Mouse (Mus musculus): ENCODE data around the gene Cecr2. TPM values are rescaled to one million over a fixed set of nuclear protein-coding genes. Genes with fewer than 3 reads are reported as not detected.

Gene Cecr2
- total RNA-seq, 2 experiments from 2014 or later: 7.8 to 18.8 TPM

DNA sequence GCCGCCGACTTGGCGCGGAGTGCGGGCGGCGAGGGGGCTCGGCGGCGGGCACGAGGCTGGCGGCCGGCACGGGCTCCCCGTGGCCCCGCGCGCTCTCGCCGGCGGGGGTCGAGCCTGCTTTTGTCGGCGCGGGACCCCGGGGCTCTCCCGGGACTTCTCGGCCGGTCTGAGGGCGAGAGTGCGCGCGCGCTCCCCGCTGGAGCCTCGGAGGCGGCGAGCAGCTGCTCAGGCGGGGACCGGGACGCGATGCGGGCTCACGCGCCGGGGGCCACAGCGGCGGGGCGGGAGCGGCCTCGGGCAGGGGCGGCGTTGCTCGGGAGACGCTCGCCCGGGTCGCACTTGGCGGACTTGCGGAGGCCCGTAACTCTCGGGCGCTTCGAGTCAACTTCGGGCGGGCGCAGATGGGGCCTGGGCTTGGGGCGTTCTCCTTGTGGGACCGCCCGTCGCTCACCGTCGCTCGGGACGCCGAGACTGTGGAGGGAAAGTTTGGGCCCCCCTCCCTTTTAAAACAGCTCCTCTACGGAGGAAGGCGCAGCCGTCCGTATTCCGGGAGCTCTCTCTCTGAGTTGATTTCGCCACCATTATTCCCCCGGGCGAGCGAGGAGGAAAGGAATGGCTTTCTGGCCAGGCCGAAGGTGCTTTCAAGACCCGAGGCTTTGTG is 722 bp downstream of the Cecr2 start:
- intact Hi-C loops (cut with DNase I): loop anchor here (2.0 to 5.0 kb wide), 3 partner anchors 70 to 128 kb away; no protein-coding TSS in a partner anchor
- peak; percentile 14 to 56 for DNase-seq

DNA sequence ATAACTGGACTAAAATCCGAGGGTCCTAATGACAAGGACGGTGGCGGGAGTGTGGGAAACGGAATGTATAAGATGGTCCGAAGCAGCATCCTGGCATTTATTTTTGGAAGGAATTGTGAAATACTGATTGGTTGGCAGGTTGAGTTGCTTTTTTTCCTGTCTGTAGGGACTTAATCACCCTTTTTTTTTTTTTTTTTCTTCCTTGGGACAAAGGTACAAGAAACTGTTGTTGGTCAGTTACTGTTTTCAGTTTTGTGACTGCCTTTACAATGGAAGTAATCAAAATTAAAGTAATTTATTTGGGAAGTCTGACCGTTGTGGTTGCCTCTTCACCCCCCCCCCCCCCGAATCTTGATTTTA is 1.2 kb downstream of the Cecr2 start:
- no peak for DNase-seq
- intact Hi-C loops (cut with DNase I): loop anchor here (2.0 to 5.0 kb wide), 3 partner anchors 70 to 129 kb away; no protein-coding TSS in a partner anchor

DNA sequence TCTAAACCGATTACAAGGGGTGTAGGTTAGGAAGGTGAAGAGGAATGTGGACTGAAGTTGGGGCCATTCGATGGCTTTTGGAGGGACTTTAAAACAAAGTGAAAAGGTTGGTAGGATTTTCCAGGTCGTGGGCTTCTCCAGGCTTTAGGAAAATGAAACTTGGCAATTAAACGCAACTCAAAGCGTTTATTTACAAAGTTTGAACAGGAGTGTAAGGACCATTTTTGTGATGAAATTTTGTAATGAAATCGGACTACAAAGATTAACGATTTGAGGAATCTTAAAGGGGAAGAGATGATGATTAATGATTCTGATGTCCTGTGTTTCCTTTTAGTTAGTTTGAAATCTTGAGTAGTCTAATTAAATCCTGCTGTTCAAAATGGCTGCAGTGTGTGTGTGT is 1.7 kb downstream of the Cecr2 start:
- DNase-seq: no peak
- intact Hi-C loops (cut with DNase I): loop anchor here (2.0 to 5.0 kb wide), 3 partner anchors 69 to 129 kb away; no protein-coding TSS in a partner anchor

DNA sequence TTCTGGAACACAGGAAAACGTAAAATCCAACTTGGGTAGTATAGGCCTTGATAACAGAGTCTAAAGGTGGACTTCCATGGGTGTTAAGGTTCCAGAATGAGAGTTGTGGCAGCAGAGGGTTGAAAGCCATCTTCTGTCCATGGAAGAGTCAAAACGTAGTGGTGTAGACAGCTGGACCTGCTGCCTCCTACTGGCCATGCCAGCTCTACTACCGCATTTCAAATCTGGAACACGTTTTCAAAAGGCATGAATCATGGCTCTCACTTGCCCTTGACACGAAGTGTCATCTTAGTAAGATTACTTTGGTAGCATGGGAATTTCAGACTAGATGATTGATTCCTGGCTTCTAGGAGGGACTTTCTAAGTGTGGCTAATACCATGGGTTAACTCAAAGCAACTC is 8.0 kb downstream of the Cecr2 start:
- intact Hi-C loops (cut with DNase I): no loop called here
- DNase-seq: no peak

DNA sequence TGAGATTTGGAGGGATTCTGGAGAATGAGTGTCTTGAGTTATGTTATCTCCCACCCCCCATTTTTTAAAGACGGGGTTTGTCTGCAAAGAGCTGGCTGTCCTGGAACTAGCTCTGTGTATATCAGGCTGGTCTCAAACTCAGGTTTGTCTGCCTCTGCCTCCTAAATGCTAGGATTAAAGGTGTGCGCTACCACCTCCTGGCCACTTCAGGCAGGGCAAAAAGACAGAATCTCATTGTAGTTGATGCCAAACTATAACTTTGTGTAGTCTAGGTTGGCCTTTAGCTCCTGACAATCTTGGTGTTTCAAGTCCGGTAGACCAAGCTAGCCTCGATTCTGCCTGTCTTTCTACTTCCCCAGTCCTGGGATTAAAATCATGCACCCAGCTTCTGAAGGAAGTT is 8.7 kb downstream of the Cecr2 start:
- intact Hi-C loops (cut with DNase I): no loop called here
- DNase-seq: no peak

DNA sequence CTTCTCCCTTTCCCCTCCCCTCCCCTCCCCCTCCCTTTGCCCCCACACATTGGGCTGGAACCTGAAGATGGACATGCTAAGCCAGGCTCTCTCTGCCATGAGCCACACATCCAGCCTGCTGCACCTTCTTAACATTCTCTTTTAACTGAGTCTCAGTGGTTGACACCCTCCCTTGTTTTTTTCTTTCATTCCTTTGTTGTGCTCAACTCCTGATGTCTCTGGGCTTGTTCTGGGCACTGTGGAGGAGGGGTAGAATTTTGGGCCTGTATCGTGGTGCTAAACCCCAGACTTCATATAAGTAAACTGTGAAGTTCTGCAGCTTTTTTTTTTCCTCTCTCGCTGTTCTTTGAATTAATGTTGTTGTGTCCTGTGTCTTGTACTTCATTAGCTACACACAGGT is 9.8 kb downstream of the Cecr2 start:
- intact Hi-C loops (cut with DNase I): no loop called here
- DNase-seq: no peak

DNA sequence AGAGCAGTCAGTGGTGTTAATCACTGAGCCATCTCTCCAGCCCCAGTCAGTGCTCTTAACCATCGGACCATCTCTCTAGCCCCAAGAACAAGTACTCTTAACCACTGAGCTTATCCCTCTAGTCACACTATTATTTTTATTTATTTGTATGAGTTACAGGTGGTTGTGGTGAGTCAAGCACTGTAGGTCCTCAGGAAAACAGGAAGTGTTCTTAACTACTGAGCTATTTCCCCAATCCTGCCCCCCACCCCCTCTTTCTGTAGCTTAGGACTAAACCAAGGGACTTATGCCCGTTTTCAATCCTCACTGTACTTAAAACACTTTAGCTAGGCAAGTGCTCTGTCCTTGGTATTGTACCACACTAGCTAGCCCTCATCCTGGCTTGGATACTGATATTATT is 17.2 kb downstream of the Cecr2 start:
- intact Hi-C loops (cut with DNase I): no loop called here
- DNase-seq: no peak

DNA sequence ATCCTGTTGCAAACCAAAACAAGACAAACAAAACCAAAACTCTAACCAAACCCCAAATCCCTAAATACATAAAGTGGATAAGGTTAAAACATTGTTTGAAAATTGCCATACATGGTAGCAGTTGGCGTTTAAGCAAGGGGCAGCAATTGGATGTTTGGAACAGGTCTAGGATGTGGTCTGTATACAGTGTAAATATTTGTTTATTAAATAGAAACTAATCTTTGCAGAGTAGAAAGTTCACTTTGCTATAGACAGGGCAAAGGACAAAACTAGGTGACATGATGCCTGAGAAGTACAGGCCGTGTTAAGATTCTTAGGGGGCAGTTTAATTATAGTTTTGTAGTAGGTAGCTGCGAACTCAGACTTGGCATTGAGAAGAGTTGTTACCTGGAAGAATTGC is 18.6 kb downstream of the Cecr2 start:
- intact Hi-C loops (cut with DNase I): no loop called here
- no peak for DNase-seq

DNA sequence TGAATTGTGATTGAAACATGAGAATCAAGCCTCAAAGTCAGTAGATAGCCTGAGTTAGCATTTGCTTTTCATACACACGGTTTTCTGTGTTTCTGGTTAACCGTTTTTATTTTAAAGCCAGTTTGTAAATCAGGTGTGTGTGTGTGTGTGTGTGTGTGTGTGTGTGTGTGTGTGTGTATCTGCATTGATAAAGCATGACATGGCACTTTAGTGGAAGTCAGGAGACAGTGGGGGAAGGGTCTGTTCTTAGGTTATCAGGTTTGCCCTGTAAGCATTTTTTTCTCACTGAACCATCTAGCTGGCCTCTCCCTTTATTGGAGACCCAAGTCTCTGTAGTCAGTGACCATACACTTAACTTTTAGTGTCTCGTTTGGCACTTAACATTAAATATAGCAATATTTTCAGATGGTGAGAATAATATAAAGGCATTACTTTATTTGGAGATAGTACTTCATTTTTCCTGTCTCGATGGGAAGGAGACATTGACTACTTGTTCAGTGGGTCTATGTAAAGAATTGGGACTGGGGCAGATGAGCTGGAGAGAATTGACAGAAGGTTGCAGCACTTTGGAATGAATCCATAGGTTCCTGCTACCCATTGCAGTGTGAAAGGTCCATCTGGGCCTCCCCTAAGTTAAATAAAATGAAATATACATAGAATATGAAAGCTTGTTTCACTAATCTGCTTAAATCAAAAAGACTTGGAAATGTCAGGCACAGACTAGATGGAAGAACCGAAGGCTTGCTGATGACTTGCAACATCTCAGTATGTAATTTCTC is 20.9 kb downstream of the Cecr2 start:
- intact Hi-C loops (cut with DNase I): no loop called here
- DNase-seq: no peak

DNA sequence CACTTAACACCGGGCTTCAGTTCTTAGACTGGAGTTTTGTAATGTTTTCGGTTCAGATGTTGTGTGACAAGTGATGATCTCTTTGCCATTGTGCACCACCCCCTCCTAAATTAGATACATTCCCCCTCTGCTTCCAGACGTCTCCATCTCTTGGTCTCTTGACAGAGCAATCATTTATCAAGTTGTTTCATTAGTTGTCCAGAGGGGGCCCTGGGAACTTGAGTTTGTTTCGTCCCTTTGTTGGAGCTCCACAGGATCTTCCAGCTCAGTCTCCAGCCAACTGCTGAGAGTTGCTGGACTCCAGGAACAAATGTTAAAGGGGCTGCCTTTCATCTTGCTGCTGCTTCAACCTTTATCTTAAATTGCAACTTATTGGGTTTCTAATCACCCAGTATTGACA is 34.1 kb downstream of the Cecr2 start:
- intact Hi-C loops (cut with DNase I): no loop called here
- no peak for DNase-seq

DNA sequence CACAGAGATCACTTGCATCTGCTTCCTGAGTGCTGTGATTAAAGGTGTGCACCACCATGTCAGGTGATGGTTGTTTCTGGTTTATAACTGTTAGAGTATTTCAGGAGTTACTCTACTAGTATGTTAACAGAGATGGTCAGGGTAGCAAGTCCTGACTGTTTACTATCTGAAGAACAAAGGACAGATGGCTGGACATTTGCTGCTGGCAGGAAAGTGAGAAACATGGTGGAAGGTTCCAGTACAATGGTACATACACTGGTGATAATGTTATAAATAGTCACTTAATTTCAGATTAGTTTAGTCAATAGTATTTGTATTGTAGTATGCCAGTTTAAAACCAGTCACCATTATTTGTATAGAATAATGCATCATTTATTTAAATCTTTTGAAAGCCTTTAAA is 38.2 kb downstream of the Cecr2 start:
- DNase-seq: no peak
- intact Hi-C loops (cut with DNase I): no loop called here

DNA sequence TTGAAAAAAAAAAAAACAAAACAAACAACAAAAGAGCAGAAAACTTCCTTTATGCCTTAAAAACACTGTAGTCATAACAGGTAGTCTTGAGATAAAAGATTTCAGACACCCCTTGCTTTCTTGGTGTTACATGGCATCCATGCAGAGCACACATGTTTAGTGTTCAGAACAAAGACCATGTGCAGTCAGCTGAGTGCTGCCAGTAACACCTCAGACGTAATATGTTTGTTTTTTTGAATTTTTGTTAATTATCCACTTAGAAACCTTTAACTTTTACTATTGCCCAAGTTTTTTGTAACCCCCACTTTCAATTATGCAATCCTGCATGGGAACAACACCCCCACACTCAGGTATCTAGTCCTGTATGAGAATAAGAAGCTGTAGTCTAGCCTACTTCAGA is 42.6 kb downstream of the Cecr2 start:
- intact Hi-C loops (cut with DNase I): no loop called here
- no peak for DNase-seq

DNA sequence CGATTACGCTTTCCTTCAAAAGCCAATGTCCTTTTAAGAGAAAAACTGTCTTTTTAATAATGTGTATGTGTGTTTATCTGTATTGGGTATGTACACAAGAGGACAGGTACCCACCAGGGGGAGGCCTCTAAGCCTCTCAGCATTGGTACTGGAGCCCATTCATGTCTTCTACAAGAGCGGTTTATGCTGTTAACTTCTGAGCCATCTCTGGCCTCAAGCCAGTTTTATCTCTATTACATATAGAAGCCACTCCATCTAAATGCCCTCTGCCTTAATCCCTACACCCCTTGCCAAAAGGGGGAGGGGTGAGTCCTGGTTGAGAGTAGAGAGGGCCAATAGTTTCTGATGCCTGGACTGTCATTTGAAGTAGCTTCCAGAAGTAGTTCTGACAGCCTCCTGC is 48.6 kb downstream of the Cecr2 start:
- intact Hi-C loops (cut with DNase I): no loop called here
- no peak for DNase-seq

DNA sequence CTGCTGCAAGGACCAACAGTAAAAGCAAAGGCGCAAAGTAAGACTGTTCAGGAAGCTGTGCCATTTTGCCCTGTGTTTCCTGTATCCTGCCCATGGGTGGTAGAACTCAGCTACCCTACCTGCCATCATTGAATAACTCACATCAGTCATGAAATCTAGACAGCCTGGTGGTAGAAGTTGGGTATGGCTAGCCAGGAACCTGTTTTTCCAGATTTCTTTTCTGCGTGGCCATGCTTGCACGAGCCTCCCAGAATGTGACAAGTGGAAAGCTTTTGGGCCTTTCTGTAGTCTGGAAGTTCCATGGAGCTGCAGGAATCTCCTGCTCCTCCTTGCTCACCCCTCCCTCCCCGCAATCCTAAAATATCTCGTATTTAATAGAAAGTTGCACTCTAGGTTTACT is 49.1 kb downstream of the Cecr2 start:
- intact Hi-C loops (cut with DNase I): no loop called here
- no peak for DNase-seq

DNA sequence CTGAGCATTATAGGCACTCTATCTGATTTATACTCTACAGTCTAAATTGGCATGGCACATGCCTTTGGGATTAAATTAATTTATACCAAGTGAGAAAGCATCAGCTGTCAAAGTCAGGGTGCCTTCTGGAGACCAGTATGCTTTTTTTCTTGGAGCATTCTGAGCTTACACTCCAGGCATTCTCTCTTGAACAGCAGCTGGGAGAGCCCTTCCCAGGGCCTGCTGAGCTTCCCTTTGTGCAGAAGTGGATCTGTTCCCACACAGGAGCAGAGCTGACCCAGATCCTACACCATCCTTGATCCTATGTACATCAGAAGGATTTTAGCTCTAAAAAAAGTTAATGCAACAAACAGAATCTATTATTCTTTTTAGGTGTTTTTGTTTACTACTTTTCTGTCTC is 49.7 kb downstream of the Cecr2 start:
- intact Hi-C loops (cut with DNase I): no loop called here
- DNase-seq: no peak

DNA sequence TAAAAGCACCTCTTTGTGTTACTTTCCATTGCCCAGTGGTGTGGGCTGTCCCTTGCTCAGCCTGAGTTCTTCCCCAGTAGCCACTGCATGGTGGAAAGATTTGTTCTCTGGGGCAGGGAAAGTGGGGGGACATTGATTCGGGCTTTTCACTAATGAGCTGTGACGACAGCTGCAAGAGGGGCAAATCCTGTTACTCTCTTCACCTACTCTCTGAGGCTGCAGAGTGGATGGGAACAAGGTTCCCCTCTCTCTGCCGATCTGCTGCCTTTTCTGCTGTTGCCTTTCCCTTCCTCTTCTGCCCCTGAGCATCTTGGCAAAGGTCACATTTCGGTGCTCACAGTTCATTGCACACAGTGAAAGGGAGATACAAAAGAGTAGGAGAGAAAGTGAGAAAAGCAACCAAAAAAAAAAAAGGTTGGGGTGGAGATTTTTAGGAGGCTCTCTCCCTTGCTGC is 50.4 kb downstream of the Cecr2 start:
- intact Hi-C loops (cut with DNase I): no loop called here
- DNase-seq: no peak

DNA sequence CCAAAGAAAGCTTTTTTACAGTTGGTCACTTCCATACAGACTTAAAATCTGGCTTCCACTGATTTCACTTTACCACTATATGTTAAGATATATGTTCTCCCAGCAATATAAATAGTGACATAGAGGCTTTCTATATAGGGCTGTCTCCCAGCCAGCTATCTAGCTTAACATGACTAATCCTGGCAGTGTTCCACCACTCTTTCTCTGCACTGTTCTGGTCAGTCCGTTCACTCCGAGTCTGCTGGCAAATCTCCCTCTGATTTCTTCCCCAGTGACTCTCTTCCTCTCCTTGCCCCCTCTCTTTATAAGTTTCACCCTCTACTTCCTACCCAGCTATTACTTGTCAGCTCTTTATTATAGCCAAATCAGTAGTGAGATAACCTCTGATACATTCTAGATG is 59.8 kb downstream of the Cecr2 start:
- DNase-seq: no peak
- intact Hi-C loops (cut with DNase I): no loop called here

DNA sequence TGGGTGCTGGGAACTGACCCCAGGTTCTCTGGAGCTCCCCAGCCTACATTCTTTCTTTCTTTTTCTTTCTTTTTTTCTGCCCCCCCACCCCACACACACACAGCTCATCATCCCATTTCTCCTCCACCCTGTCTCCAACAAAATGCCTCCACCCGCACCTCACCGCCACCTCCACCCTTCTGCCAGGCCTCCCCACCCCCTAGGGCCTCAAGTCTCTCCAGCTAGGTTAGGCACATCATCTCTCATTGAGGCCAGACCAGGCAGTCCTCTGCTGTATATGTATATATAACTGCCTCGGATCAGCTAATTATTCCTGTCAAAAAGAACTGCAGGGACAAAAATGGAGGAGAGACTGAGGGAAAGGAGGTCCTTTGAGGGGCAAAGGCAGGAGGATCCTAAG is 69.8 kb downstream of the Cecr2 start:
- intact Hi-C loops (cut with DNase I): loop anchor here (1.0 to 5.0 kb wide), 3 partner anchors 69 to 197 kb away; partner anchors contain the start of gene Cecr2
- no peak for DNase-seq

DNA sequence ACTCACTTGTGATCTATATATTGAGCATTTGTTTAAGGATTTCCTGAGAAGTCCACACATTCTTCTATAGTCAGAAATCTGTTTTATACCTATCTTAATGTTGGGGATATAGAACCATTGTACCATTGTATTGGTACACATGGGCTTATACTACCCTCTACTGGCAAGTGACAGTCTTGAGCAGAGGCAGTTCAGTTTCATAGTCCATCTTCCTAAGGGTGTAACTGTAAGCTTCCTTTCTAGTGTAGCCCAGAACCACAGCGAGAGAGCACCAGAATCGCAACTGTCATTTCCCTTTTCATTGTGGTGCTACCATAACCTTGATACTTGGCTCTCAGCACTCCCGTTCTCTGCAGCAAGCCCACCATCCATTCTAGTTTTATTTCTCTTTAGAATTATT is 70.4 kb downstream of the Cecr2 start:
- DNase-seq: no peak
- intact Hi-C loops (cut with DNase I): loop anchor here (1.0 to 5.0 kb wide), 3 partner anchors 69 to 197 kb away; partner anchors contain the start of gene Cecr2

DNA sequence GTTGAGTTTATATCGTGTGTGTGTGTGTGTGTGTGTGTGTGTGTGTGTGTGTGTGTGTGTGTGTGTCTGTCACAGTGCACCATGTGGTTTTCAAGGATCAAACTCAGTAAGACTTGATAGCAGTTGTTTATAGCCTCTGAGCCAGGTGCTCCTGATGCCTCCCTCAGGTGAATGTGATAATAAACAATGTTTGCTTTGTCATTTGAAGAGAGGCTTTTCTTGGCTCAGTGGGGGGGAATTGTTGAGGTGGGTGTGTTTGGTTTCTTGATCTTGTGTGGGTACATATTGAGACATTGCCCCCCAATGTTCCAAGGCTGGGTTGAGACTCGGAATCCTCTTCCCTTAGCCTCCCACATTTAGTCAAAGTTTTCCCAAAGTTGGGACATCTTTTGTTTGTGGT is 77.0 kb downstream of the Cecr2 start:
- intact Hi-C loops (cut with DNase I): loop anchor here (5.0 kb wide), 1 partner anchor 49 kb away; no protein-coding TSS in a partner anchor
- DNase-seq: no peak

DNA sequence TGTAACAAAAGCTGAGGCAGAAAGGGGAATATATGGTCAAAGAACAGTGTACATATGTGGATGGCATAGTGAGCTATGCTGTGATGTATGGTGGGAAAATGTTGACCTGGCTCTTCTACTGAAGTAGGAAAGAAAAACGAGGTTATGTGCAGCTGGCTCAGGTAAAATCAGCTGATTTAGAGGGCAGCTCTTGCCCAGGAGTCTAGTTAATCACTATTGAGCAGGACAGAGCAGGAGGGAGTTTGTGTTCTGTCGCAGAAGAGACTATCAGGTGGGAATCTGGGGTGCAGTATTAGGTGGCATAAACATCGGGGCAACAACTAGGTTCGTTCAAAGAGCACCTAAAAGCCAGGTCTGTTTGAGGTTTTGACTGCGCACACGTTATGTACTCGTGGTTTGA is 78.1 kb downstream of the Cecr2 start:
- intact Hi-C loops (cut with DNase I): loop anchor here (5.0 kb wide), 1 partner anchor 48 kb away; no protein-coding TSS in a partner anchor
- no peak for DNase-seq

DNA sequence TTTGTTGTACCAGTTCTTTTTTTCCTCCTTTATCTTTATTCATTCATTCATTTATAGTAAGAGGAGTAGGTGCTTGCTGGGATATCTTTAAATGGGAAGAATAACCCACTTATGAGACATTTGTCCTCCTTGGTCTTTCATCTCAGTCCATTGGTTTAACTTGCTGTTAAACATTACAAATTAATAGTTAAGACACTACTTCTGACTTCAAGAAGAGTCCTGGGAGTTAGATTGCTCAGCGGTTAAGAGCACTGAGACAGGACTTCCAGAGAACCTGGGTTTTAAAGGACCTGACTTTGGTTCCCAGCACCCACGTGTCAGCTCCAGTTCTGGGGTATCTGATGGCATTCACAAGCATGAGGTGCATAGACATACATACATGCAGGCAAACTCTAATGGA is 80.2 kb downstream of the Cecr2 start:
- intact Hi-C loops (cut with DNase I): no loop called here
- DNase-seq: no peak

All from gastrocnemius, postnatal 36 days (tissue).